Mouse (Mus musculus) hindbrain, postnatal 0 days (tissue): ENCODE results near the gene Wdr49. TPM values are rescaled to one million over a fixed set of nuclear protein-coding genes. Genes with fewer than 3 reads are reported as not detected.

Source experiments
- ATAC-seq: fragments of 200-750 bp; cut with Nextera tagmentation; 2 replicates; pipeline ENCODE4 v1.8.0; 2017; ENCODE audit warnings: mild to moderate bottlenecking, moderate TSS enrichment, moderate library complexity
- DNase-seq: peaks from one replicate; pipeline ENCODE4 v3.0.0-alpha.2; 2015; ENCODE audit warnings: low spot score
- H3K27ac ChIP-seq: fragments of 300-500 bp; sonication (generic); 2 replicates; pipeline ENCODE4 v1.5.1; 2014; ENCODE audit warnings: mild to moderate bottlenecking
- H3K27me3 ChIP-seq: fragments of 300-500 bp; sonication (generic); 2 replicates; pipeline ENCODE4 v1.6.1; 2014; ENCODE audit warnings: low read length, mixed read lengths; ENCODE audit not compliant: insufficient read depth
- H3K36me3 ChIP-seq: fragments of 300-500 bp; sonication (generic); 2 replicates; pipeline ENCODE4 v1.6.1; 2014; ENCODE audit warnings: low read length, mixed read lengths; ENCODE audit not compliant: insufficient read depth
- H3K4me1 ChIP-seq: fragments of 300-500 bp; sonication (generic); 2 replicates; pipeline ENCODE4 v1.6.1; 2014; ENCODE audit warnings: antibody characterized with exemption, low read length, mixed read lengths; ENCODE audit not compliant: insufficient read depth
- H3K4me2 ChIP-seq: fragments of 300-500 bp; sonication (generic); 2 replicates; pipeline ENCODE4 v1.6.1; 2014; ENCODE audit warnings: low read depth, mild to moderate bottlenecking, low read length, moderate library complexity, mixed read lengths
- H3K4me3 ChIP-seq: fragments of 300-500 bp; sonication (generic); 2 replicates; pipeline ENCODE4 v1.5.1; 2014; ENCODE audit warnings: low read length
- H3K9ac ChIP-seq: fragments of 300-500 bp; sonication (generic); replicated peaks from 2 replicates; pipeline ENCODE4 v1.6.1; 2014; ENCODE audit warnings: mild to moderate bottlenecking, low read length, moderate library complexity, mixed read lengths
- H3K9me3 ChIP-seq: fragments of 300-500 bp; sonication (generic); 2 replicates; pipeline ENCODE4 v1.6.1; 2016; ENCODE audit warnings: low read length, mixed read lengths
- CTCF ChIP-seq: IDR thresholded peaks from 2 replicates; pipeline ENCODE4 v1.5.1; 2016; ENCODE audit warnings: antibody characterized with exemption, control low read depth, low read depth
- WGBS: fragments of 180-500 bp; shearing (Covaris S2); extraction: QIAGEN DNeasy Blood & Tissue Kit; methylation state at CpG from one replicate; pipeline ENCODE4 v1.1.7; 2014; 5-methylcytosine and 5-hydroxymethylcytosine counted together
- polyA plus RNA-seq: library from polyadenylated mRNA; unstranded; fragments of >200 nt; fragmentation: Nextera tagmentation; extraction: Ambion mirVana; gene quantifications from 2 replicates; pipeline ENCODE4 v1.2.1, GENCODE M21; 2015
- total RNA-seq: library from RNA; depleted of rRNA; stranded (reverse); fragments of >200 nt; gene quantifications from 2 replicates; pipeline ENCODE4 v1.2.3, GENCODE M21; 2014

Gene Wdr49
- total and polyA plus RNA-seq, 2 experiments from 2014 or later: 0.35 to 1.3 TPM

DNA sequence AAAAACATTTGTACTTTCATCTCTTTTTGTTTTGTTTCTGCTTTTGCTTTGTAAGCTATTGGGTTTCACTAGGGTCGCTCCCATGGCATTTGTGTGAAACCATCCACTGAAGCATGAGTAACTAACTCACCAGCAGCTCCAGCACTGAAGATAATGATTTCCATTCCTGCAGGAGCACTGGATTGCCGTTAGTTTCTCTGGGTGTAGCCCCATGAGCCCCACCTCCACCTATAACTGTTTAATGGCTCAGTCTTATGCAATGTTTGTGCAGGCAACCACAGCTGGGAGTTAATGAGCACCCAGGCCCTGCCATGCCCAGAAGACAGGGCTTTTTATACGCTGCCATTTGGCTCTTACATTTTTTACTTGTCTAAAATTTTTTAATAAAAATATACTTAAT, 11.0 kb upstream of the Wdr49 start:
- WGBS: 70% methylated on average over 3 of the region's 3 CpGs
- no peak overlapping the region for H3K27ac ChIP-seq
- no peaks in the 10 kb centered on the region for H3K9me3 ChIP-seq
- no peaks in the 10 kb centered on the region for H3K36me3 ChIP-seq
- H3K9ac ChIP-seq: no peak overlapping the region
- H3K4me1 ChIP-seq: no peaks in the 10 kb centered on the region
- H3K4me3 ChIP-seq: no peak overlapping the region
- DNase-seq (no peak), ATAC-seq (no peak)
- H3K4me2 ChIP-seq: no peak overlapping the region
- TF ChIP-seq CTCF: no peak
- H3K27me3 ChIP-seq: no peaks in the 10 kb centered on the region

DNA sequence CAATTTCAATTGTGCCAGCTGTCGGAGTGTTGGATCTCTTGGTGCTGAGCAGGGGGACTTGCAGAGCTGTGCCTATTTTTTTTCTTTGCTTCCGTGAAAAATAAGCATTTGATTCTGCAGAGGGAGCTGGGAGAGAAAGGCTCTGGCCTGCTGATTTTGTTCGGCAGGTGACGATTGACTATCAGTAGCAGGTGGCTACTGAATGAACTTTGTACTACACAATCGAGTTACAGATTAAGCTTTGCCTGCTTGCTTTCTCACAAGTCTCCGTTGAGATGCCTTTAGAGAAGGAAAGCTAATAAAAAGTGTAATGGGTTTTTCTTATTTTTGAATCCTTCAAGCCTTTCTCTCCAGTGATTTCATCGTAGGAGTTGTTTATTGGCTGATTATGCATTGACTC, 6.8 kb downstream of the Wdr49 start:
- no peak for DNase-seq

DNA sequence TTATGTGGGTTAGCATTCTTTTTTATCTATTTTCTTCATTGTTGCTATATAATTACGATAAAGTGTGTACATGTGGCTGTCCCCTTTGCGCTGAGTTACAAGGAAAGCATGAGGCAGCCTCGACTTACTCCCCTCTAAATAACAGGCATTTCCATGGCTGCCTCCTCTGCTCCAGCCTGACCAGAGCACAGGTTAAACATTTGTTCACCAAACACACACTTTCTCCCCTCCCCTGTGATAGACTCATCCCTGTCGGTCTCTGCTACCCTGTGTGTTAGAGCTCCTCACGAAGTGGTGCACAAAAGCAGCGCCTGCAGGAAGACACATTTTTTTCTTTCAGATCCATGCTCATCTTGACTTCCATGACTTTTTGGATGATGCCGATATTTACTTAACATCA, 7.3 kb downstream of the Wdr49 start:
- Histone ChIP-seq H3K4me2 (no peak overlapping the region), H3K27ac (no peak overlapping the region), H3K9ac (no peak overlapping the region), H3K27me3 (no peaks in the 10 kb centered on the region), H3K9me3 (no peaks in the 10 kb centered on the region), H3K4me1 (no peaks in the 10 kb centered on the region), H3K36me3 (no peaks in the 10 kb centered on the region), H3K4me3 (no peak overlapping the region)
- no peak for ATAC-seq
- 87% methylated on average over 7 of the region's 7 CpGs for whole genome bisulfite sequencing
- TF ChIP-seq CTCF: no peak
- no peak for DNase-seq

More for the DNA sequence above, 6.8 kb downstream of the Wdr49 start:
- Histone ChIP-seq H3K4me3 (no peak overlapping the region), H3K9ac (no peak overlapping the region), H3K4me1 (no peaks in the 10 kb centered on the region), H3K36me3 (no peaks in the 10 kb centered on the region), H3K4me2 (no peak overlapping the region), H3K27ac (no peak overlapping the region), H3K9me3 (no peaks in the 10 kb centered on the region), H3K27me3 (no peaks in the 10 kb centered on the region)
- TF ChIP-seq CTCF: no peak
- ATAC-seq: no peak
- 65% methylated on average over 7 of the region's 7 CpGs for WGBS

DNA sequence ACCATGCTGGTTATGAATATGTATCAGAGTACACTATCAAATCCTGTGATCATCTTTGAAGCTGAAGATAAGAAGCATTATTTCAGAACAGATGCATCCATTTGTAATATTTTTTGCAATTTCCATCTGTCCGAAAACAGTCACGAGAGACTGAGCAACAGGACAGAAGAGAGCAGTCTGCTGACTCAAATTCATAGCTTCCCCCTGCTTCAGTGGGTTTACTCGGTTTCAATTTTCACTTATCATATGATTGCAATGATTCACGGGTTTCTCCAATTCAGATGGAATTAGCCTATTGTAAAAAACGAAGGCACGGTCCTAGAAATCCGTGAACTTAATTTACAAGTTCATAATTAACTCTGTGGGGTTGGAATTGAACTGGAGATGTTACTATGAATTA, 13.8 kb downstream of the Wdr49 start:
- Histone ChIP-seq H3K36me3 (no peaks in the 10 kb centered on the region), H3K27ac (no peak overlapping the region), H3K4me3 (no peak overlapping the region), H3K4me2 (no peak overlapping the region), H3K27me3 (no peaks in the 10 kb centered on the region), H3K4me1 (no peaks in the 10 kb centered on the region), H3K9me3 (no peaks in the 10 kb centered on the region), H3K9ac (no peak overlapping the region)
- ATAC-seq (no peak), DNase-seq (no peak)
- WGBS: 84% methylated on average over 7 of the region's 7 CpGs
- no peak for TF ChIP-seq CTCF

DNA sequence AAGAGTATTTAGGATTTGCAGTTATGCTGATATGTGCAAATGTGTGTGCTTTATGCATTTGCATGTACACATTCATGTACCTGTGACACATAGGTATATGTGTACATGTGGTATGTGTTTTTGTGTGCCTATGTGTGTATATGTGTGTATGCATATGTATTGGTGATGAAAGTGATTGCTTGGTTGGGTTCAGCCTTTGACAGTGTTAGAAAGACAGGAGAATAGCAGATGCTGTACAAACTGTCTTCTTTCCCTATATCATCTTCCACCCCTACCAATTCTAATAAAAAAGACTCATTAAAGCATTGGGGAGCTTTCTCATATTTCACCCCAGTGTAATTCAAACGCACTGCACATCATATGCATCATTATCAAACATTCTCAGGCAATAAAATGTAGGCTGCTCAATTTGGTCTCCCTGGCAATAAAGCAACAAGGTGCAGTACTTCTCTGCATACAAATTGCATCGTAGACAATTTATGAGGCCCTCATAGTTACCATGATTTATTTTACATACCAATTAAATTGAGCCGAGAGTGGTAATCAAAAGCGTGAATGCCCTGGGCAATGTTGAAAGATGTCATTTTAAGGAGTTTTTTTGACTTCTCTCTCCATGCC, 51.3 kb downstream of the Wdr49 start:
- H3K9me3 ChIP-seq: no peaks in the 10 kb centered on the region
- no peaks in the 10 kb centered on the region for H3K4me1 ChIP-seq
- no peaks in the 10 kb centered on the region for H3K27me3 ChIP-seq
- no peak for TF ChIP-seq CTCF
- H3K9ac ChIP-seq: no peak overlapping the region
- no peak overlapping the region for H3K4me3 ChIP-seq
- no peaks in the 10 kb centered on the region for H3K36me3 ChIP-seq
- H3K4me2 ChIP-seq: no peak overlapping the region
- H3K27ac ChIP-seq: no peak overlapping the region
- WGBS: 60% methylated on average over 4 of the region's 4 CpGs
- DNase-seq (peak; percentile 5), ATAC-seq (peak; percentile 51)

DNA sequence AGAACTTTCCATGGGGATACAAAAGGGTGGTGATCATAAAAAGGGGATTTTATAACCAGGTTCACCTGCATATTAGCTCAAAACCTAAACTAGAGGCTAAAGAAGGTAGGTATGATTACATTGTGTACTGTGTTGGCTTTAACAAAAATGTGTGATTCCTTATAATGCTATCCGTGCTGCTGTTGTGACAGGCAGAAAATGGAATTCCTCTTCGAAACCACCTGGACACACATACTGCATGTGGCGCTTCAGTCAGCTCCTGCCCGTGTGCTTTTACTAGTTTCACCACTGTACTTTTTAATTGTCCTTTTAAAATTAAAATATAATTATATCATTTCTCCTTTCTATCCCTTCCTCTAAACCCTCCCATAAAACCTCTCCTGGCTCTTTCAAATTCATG, 86.0 kb downstream of the Wdr49 start:
- no peak overlapping the region for H3K4me3 ChIP-seq
- H3K36me3 ChIP-seq: no peaks in the 10 kb centered on the region
- no peak overlapping the region for H3K9ac ChIP-seq
- 0 out of 2 replicates have a peak, but pooled peaks have one; percentile 2 for ATAC-seq
- H3K27ac ChIP-seq: peak overlapping the region; percentile 62; the same call in 1 of the 2 replicates
- H3K9me3 ChIP-seq: no peaks in the 10 kb centered on the region
- H3K4me1 ChIP-seq: no peaks in the 10 kb centered on the region; the same call in 1 of the 2 replicates
- no peak overlapping the region for H3K4me2 ChIP-seq
- no peak for DNase-seq
- no peak for TF ChIP-seq CTCF
- 76% methylated on average over 4 of the region's 4 CpGs for whole genome bisulfite sequencing
- no peaks in the 10 kb centered on the region for H3K27me3 ChIP-seq

DNA sequence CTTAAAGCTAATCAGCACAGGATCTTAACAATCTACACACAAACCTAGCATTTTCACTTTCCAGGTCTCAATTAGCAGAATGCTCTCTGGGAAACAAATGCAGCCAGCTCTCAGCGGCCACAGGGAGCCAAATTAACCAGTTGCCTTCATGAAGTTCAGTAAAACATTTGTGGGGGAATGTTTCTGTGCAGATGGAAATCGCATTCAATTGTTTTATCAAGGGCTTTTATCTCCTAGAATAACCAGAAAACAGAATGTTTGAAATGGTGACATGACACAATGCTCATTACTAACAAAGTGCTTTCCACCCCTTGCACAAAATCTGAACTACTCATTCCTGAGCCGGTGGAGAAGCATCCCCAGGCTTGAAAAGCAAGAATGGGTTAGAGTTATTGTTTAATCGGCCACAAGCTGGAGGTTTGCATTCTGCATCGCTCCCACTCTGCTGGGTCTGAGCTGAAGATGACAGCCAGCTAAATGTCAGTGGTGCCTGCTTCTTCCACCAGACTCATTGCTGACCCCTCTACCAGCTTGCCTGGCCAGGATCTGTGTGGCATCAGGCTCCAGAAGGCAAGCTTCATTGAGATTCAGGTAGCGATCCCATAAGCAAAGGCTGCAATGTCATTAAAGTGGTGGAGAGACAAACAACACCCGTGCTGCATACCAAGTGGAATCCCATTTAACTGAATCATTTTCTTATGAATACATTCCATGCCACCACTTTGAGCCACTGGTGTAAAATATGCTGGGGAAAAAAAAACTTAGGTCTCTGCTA, 86.6 kb downstream of the Wdr49 start:
- WGBS: 30% methylated on average over 7 of the region's 7 CpGs
- H3K27me3 ChIP-seq: no peaks in the 10 kb centered on the region
- no peaks in the 10 kb centered on the region; the same call in 1 of the 2 replicates for H3K4me1 ChIP-seq
- no peak overlapping the region for H3K4me3 ChIP-seq
- peak; percentile 92 for ATAC-seq
- no peaks in the 10 kb centered on the region for H3K9me3 ChIP-seq
- H3K27ac ChIP-seq: peak overlapping the region; percentile 62
- H3K9ac ChIP-seq: no peak overlapping the region
- no peak for TF ChIP-seq CTCF
- no peaks in the 10 kb centered on the region for H3K36me3 ChIP-seq
- no peak overlapping the region for H3K4me2 ChIP-seq
- peak; percentile 76 for DNase-seq
